Mouse (Mus musculus): ENCODE measurements around the gene Npm3.

DNA sequence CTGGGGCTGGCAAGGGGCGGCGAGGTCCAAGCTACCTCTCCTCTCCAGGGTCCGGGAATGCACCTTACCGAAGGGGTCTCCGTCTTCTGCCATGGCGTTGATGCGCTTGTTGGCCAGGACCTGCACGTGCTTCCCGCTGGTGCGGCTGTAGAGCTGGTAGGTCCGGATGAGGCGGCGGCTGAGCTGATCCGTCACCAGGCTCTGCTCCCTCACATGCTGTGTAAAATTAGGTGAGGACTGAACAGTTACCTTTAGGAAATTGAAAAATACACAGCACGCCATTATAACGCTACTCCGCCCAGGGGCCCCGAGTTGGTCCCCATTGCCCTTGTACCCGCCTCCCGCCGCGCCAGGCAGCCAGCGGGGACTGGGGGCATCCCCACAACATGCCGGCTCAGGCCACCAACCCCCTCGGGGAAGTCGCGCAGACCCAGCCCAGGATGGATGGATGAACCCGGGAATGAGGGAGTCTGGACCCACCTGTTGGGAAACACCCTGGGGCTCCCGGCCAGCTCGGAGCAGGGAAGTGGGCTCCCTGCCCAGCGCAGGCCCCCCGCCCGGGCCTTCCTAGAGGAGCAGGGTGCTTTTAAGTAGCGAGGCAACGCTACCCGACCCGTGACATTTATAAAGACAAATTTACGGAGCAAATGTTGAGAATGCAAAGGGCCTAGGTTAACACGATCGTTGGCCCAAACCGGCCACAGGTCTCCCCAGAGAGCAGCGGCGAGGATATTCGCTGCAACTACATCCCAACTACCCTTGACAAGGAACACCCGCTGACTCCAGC, 7.8 kb downstream of the Npm3 start:
- TF ChIP-seq GATA1 (IDR thresholded peaks at IDR 0.05; ENCODE audit: borderline replicate concordance, low read length) (no peak), FLI1 (IDR thresholded peaks at IDR 0.05; ENCODE audit: low read length) (no peak)

Measured in megakaryocyte, embryonic 14.5 days (primary cell).